In the genomic region with DNA sequence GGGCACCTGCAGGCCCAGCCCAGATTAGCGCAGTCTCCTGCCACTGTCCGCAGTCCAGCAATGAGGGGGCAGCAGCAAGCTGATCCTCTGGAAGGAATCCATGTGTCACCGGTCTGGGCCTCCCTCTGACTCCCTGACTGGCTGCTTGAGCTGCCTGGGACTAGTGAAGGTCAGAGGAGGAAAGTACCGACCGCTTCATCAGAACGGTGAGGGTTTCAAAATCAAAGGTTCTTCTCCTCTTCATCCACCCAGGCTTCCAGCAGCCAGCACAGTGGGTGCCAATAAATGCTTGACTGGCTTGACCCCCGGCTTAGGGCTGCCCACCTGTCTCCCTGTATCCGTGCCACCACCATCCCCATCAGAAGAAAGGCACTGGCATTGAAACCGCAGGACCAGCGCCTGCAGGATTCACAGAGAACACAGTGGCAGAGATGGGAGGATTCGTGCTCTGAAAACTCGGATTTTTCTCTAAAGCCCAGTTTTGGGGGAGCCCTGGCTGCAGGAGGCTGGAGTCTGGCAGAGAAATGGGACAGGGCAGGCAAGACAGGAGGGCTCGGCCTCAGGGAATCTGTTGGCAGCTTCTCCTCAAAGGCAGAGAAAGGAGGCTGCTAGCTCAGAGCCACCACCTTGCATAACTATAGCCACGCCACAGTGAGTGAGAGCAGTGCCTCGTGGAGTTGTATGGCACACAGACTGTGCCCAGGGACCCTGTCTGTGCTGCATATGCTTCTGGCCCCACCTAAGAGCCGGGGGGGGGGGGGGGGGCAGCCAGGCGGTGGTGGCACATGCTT, we compare ENCODE assay signal across 10 mouse cellular contexts. TPM values are rescaled to one million over a fixed set of nuclear protein-coding genes. Genes with fewer than 3 reads are reported as not detected.
DNase-seq lines count a peak whose midpoint lies in the region; ATAC-seq and TF ChIP-seq lines count a peak whose summit lies in the region.
"Had no signal": no experiment of that assay in that cellular context is flagged by ENCODE, and none has a peak within 500 bp of the region (broad histone marks: within the 10 kb centered on the region; RNA-seq: fewer than 3 reads in every experiment).

No protein-coding gene starts in this region.

- H3K36me3 ChIP-seq in hindbrain, embryonic 12.5 days, result no peaks in the 10 kb centered on the region

- H3K9me3 ChIP-seq in hindbrain, embryonic 12.5 days (replicated peaks), result no peaks in the 10 kb centered on the region

- H3K4me2 ChIP-seq in hindbrain, embryonic 12.5 days (replicated peaks), result peak overlapping the region; percentile 97

- peaks cover 22% of the 10 kb centered on the region for H3K27me3 ChIP-seq in hindbrain, embryonic 12.5 days

- ATAC-seq in hindbrain, embryonic 12.5 days (ENCODE audit: low FRiP score), result no peak

- no peak for TF ChIP-seq POLR2A in olfactory bulb, adult 2 months (IDR thresholded peaks at IDR 0.05; ENCODE audit: insufficient read depth, low read depth, low read length)

- 42% methylated on average over 17 of the region's 17 CpGs for WGBS in hindbrain, embryonic 12.5 days
- WGBS in olfactory bulb, adult 2 months, result 47% methylated on average over 17 of the region's 17 CpGs

- no peak overlapping the region for H3K27ac ChIP-seq in hindbrain, embryonic 12.5 days
- peak overlapping the region; percentile 96 for H3K27ac ChIP-seq in olfactory bulb, adult 2 months (ENCODE audit: insufficient read depth, low read depth, low read length)
- H3K27ac ChIP-seq: macrophage had no signal

- no peak for TF ChIP-seq CTCF in olfactory bulb, adult 2 months (IDR thresholded peaks at IDR 0.05; ENCODE audit: insufficient read depth, low read depth, low read length)

- peaks cover 29% of the 10 kb centered on the region for H3K4me1 ChIP-seq in hindbrain, embryonic 12.5 days
- H3K4me1 ChIP-seq in olfactory bulb, adult 2 months (ENCODE audit: control insufficient read depth, insufficient read depth, low read length), result peaks cover 54% of the 10 kb centered on the region

- peak; percentile 50 for DNase-seq in left cerebral cortex, postnatal 4 days
- no peak for DNase-seq in left cerebral cortex, postnatal 10 days (ENCODE audit: extremely low spot score in 1 of 2, low spot score in 2 of 2)
- DNase-seq in cerebellum, postnatal 36 days, result peak; percentile 65 to 71
- no peak for DNase-seq in lung, postnatal 4 days
- no peak for DNase-seq in urinary bladder, adult 18-20 months (ENCODE audit: low spot score in 2 of 2)
- DNase-seq: thymus, postnatal 4 days had no signal

- peak overlapping the region; percentile 59 for H3K9ac ChIP-seq in hindbrain, embryonic 12.5 days

- intact Hi-C loops in left cerebral cortex, postnatal 4 days (cut with DNase I), result loop anchor here (5.0 to 10.0 kb wide), 2 partner anchors 106 to 214 kb away; partner anchors contain the start of genes Anapc16 and Ascc1
- intact Hi-C loops in left cerebral cortex, postnatal 10 days (cut with DNase I), result loop anchor here (5.0 kb wide), 1 partner anchor 106 kb away; the partner anchor contains the start of genes Anapc16 and Ascc1

- peak overlapping the region; percentile 70 for H3K4me3 ChIP-seq in hindbrain, embryonic 12.5 days
- peak overlapping the region; percentile 82 for H3K4me3 ChIP-seq in olfactory bulb, adult 2 months (ENCODE audit: insufficient read depth, low read depth, low read length)

RNA-seq across cellular contexts. Expression of gene Spock2, which starts 2.5 kb away (rescaled TPM):
- total RNA-seq in left cerebral cortex, postnatal 4 days (2021), result 100 to 1,000 TPM; 312 to 345 TPM
- 100 to 1,000 TPM; 484 to 496 TPM for total RNA-seq in left cerebral cortex, postnatal 10 days (2021)
- polyA plus RNA-seq in hindbrain, embryonic 12.5 days (2016; fragmentation: Nextera tagmentation; extraction: Ambion mirVana), result 35.4 and 38.6 TPM in 2 replicates
- polyA plus RNA-seq in olfactory bulb, adult 2 months (2012; ENCODE audit: insufficient read depth, insufficient read length, low replicate concordance, missing spikeins), result 129 and 224 TPM in 2 replicates
- total RNA-seq: MEL had no signal
- polyA plus RNA-seq: macrophage had no signal

Comparison
In these comparisons a context has a peak if more than half of its experiments do, and no peak if none do; other contexts are left out.
1. DNase-seq: peak in left cerebral cortex, postnatal 4 days (single experiment) and cerebellum, postnatal 36 days (2 of 2); none in left cerebral cortex, postnatal 10 days (0 of 2), lung, postnatal 4 days (0 of 2) and urinary bladder, adult 18-20 months (0 of 2).